Mouse (Mus musculus): ENCODE measurements around the gene Nfkbie.

DNA sequence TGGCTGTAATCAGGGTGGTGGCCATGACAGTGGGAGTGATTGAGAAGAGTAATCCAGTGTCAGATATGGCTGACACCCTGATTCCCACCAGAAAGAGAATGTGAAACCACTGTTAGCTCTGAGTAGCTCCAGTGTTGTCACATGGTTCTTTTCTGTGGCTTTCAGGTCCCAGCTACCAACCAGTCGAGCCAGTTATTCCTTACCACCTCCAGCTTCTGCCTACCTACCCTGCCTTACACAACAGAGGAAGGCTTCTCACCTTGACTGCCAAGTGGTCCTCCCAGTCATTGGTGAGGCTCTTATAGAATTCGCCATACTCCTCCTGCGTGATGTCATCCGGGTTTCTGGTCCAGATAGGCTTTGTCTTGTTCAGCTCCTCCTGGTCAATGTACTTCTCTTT lies 14.5 kb downstream of the Nfkbie start:
- no peak for TF ChIP-seq CTCF (conservative IDR thresholded peaks at IDR 0.05; ENCODE audit: insufficient read depth, insufficient read length, low read depth, low read length)
- no peak for TF ChIP-seq POLR2A (IDR thresholded peaks at IDR 0.05; ENCODE audit: low read depth, low read length)
